8 mouse cellular contexts compared by ENCODE assay signal in the genomic region with DNA sequence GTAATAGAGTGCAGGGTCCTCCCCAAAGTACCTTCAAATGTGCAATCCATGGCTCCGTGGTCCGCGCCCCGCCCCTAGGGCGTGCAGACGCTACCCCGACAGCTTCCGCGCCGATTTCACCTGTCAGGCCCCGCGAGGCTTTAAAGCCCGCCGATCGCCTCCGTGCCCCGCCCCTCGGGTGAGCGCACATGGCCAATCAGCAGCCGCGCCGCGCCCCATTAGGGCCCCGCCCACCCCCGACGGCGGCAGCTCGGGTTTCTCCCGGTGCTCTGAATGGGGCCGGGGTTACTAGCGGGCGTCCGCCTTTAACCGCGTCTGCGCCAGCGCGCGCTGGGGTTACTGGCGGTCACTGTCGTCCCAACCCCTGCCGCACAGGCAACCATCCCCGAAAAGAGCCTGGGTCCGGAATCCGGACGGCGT. TPM values are rescaled to one million over a fixed set of nuclear protein-coding genes. Genes with fewer than 3 reads are reported as not detected.
A peak's percentile ranks its signal among the peaks of the same experiment; 100 is the strongest.
DNase-seq lines count a peak whose midpoint lies in the region; ATAC-seq lines count a peak whose summit lies in the region.

No protein-coding gene starts in this region.

- H3K9me3 ChIP-seq in megakaryocyte, embryonic 14.5 days = no peaks in the 10 kb centered on the region

- peak overlapping the region; percentile 94 for H3K4me3 ChIP-seq in megakaryocyte, embryonic 14.5 days (replicated peaks)

- ATAC-seq in activated CD4-positive, CD25-positive, alpha-beta regulatory T cell, adult 4 months = peak; percentile 95

- no peaks in the 10 kb centered on the region for H3K27me3 ChIP-seq in megakaryocyte, embryonic 14.5 days (replicated peaks)

- peak; percentile 95 for DNase-seq in embryo, embryonic 10 days (ENCODE audit: low spot score)
- peak; percentile 93 for DNase-seq in gastrocnemius, postnatal 10 days
- DNase-seq in induced T-regulatory cell, adult 2 months (ENCODE audit: low read depth) = peak; percentile 97
- DNase-seq in left cerebral cortex, adult 9 months (ENCODE audit: low spot score in 2 of 2) = peak; percentile 77 to 88
- DNase-seq in right cerebral cortex, adult 2 months (ENCODE audit: low spot score in 2 of 2) = peak; percentile 68 to 83
- DNase-seq in urinary bladder, postnatal 14 days (ENCODE audit: low spot score) = peak; percentile 97

- H3K4me1 ChIP-seq in megakaryocyte, embryonic 14.5 days = peaks cover 88% of the 10 kb centered on the region

- H3K36me3 ChIP-seq in megakaryocyte, embryonic 14.5 days (replicated peaks; ENCODE audit: low read length) = peaks cover 77% of the 10 kb centered on the region

RNA-seq across cellular contexts. Expression of a gene that starts 12.1 kb away (rescaled TPM):
- 10 to 100 TPM; 23.6 to 35.9 TPM for polyA plus RNA-seq in activated CD4-positive, CD25-positive, alpha-beta regulatory T cell, adult 4 months (2017; shearing (Covaris generic))
- total RNA-seq in gastrocnemius, postnatal 10 days (2021) = 10 to 100 TPM; 24.2 to 29.1 TPM
- 138 and 188 TPM in 2 replicates for polyA plus RNA-seq in megakaryocyte, embryonic 14.5 days (2012; ENCODE audit: insufficient read depth, low replicate concordance)

Comparison
In these comparisons a context has a peak if more than half of its experiments do, and no peak if none do; other contexts are left out.
1. Peak in every context shown above with its lines: DNase-seq, ATAC-seq and H3K4me3 ChIP-seq.